Mouse (Mus musculus): Measurements from ENCODE around the gene Mpig6b.

GRCm38 (mm10) chr17:35100196-35100765 is 34.3 kb upstream of the Mpig6b start:
- TF ChIP-seq POLR2A (IDR thresholded peaks at IDR 0.05; ENCODE audit: extremely low read depth, insufficient read depth, low read length), result no peak
- no peak for TF ChIP-seq CTCF (IDR thresholded peaks at IDR 0.05; ENCODE audit: extremely low read depth, insufficient read depth, low read length)

Data from cortical plate, adult 2 months (tissue).